Mouse (Mus musculus): Measurements from ENCODE around the gene Prcc.
"Not testable (repeated sequence)": the region's sequence is repeated elsewhere in the genome, so short reads cannot be mapped to it uniquely, and the experiment has no call there.

Prcc gene

GRCm38 (mm10) chr3:87905880-87906485 is 20.6 kb upstream of the Prcc start, which contains the start of gene Hdgf:
Gene Hdgf (plus strand): TSS chr3:87906321.
- in situ Hi-C loops (cut with MboI), result no loop called here

- in situ Hi-C loops (cut with MboI), result no loop called here
Observed at GRCm38 (mm10) chr3:87903821-87904220, 18.4 kb upstream of the Prcc start.

GRCm38 (mm10) chr3:87901959-87902358 is 16.6 kb upstream of the Prcc start:
- in situ Hi-C loops (cut with MboI), result not testable (repeated sequence)

GRCm38 (mm10) chr3:87901036-87901624 is 15.7 kb upstream of the Prcc start:
- in situ Hi-C loops (cut with MboI), result no loop called here

GRCm38 (mm10) chr3:87899776-87900175 is 14.4 kb upstream of the Prcc start:
- in situ Hi-C loops (cut with MboI), result no loop called here

DNA sequence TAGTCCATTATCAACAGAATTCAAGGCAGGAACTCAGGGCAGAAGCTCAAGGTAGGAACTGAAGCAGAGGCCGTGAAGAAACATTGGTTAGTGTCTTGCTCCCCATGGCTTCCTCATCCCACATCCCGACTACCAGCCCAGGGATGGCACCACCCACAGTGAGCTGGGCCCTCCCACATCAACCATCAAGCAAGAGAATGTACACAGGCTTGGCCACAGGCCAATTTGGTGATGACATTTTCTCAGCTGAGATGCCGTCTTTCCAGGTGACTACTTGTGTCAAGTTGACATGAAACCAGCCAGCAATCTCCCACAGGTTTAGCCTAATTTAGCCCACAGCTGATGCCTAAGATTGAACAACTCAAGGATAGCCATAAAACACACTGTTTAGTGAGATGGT is 13.9 kb upstream of the Prcc start:
- in situ Hi-C loops (cut with MboI), result no loop called here

DNA sequence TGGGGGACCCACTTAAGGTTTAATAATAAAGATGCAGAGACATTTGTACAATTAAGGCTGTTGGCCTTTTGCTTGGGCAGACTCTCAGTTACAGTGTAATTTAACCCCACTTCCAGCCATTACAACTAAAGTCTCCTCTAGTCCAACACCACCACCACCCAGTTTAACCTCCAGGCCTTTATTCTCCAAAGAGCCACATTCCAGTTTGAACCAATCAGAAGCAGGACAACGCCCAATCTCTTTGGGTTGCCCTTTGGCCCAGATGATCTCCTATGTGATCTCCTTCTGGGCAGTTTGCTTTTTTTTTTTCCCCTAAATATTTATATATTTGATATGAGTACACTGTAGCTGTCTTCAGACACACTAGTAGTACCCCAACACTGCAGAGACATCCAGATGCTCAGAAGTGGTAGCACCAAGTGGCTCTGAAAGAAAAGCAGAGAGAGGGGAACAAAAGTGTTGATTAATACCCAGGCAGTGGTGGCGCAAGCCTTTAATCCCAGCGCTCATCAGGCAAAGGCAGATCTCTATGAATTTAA is 8.0 kb upstream of the Prcc start:
- in situ Hi-C loops (cut with MboI), result no loop called here

DNA sequence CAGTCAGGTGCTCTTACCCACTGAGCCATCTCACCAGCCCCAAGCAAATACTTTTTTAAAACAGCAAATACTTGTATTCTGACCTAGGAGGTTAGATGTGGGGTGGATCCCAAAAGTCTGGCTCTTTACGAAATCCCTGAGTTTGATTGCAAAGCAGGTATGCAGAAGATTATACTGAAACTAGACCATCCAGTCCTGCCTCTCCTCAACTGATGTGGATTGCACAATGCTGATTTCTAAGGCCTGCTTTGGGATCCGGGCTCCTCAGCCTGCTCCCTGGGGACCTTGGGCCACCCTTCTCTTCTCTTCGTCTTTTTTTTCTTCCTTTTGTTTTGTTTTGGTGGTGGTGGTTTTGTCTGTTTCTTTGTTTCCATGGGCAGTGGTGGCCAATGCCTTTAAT is 6.1 kb upstream of the Prcc start:
- in situ Hi-C loops (cut with MboI), result no loop called here

GRCm38 (mm10) chr3:87887400-87887799 is 2.0 kb upstream of the Prcc start:
- in situ Hi-C loops (cut with MboI), result not testable (repeated sequence)

- in situ Hi-C loops (cut with MboI), result no loop called here
Observed at GRCm38 (mm10) chr3:87886416-87886815, 1.0 kb upstream of the Prcc start.

- in situ Hi-C loops (cut with MboI), result no loop called here
Observed at GRCm38 (mm10) chr3:87886004-87886365, 577 bp upstream of the Prcc start.

DNA sequence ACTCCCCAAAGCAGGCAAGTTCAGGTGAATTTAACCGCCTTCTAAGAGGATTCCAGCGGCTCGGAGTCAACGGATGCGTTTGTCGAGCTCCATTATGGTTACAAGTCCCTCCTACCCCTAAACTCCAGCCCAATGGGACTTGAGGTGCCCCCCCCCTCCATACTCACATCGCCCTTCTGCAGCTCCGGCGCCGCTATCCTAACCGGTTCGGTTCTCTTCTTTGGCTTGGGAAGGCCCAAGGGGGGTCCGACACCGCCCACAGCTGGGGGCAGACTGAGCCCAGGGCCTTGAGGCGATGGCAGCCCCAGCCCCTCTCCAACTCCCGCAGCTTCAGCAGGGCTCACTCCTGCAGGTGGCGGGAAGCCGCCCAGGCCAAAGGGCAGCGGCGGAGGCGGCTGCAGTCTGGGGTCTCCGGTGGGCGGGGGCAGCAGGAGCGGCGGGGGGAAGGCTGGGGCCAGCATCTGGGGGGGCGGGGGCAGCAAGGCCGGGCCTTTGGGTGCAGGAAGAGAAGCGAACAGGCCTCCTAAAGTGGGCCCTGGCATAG is 628 bp downstream of the Prcc start:
- in situ Hi-C loops (cut with MboI), result no loop called here

DNA sequence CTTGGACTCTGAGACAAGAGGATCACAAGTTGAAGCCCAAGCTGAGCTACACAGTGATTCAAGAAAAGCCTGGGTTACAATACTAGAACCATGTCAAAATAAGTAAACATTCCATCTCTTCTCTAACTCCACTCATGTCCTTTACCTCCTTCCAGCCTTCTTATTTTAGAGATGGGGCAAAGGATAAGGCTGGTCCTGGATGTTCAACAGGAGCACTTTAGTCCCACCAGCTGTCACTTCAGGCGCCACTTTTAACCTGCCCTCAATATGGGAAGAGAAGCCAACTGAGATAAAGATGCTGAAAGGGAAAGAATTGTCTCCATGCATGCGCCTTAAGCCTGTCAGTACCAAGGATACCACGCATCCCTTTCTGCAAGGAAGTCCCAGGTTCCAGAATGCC is 1.1 kb downstream of the Prcc start:
- in situ Hi-C loops (cut with MboI), result no loop called here

GRCm38 (mm10) chr3:87877730-87878129 is 7.7 kb downstream of the Prcc start:
- in situ Hi-C loops (cut with MboI), result no loop called here

DNA sequence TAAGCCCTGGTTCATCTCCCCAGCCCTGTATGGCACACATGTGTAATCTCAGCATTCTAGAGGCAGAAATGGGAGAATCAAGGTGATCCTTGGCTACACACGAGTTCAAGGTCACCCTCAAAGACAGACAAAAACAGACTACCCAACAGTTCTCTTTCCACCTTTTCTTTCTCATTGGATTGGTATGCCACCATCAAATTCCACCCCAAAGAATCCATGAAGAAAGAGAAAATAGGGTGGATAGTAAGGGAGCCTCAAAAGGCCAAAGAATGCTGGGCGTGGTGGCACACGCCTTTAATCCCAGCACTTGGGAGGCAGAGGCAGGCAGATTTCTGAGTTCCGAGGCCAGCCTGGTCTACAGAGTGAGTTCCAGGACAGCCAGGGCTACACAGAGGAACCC is 21.3 kb downstream of the Prcc start:
- in situ Hi-C loops (cut with MboI), result not testable (repeated sequence)

DNA sequence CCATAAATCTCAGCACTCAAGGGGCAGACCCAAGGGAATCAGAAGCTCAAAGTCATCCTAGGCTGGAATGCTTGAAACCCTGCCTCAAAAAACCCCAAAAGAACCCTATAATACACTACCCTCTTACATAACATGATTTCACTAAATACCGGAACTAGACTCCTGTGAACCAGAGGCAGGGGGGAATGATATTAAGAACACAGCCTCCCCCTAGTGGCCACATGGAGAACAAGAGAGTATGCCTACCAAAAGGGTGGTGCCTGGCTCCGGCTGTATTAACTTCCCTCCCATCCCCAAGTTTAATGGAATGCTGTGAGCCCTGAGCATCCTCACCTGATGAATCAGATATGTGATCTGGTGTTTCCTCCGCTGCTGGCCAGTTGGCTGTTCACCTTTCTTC is 25.6 kb downstream of the Prcc start:
- in situ Hi-C loops (cut with MboI), result no loop called here

GRCm38 (mm10) chr3:87857666-87858065 is 27.7 kb downstream of the Prcc start:
- in situ Hi-C loops (cut with MboI), result no loop called here

- in situ Hi-C loops (cut with MboI), result no loop called here
Observed at GRCm38 (mm10) chr3:87855936-87856335, 29.5 kb downstream of the Prcc start.

- in situ Hi-C loops (cut with MboI), result no loop called here
Observed at GRCm38 (mm10) chr3:87854795-87855568, 30.4 kb downstream of the Prcc start.

- in situ Hi-C loops (cut with MboI), result no loop called here
Observed at GRCm38 (mm10) chr3:87849117-87849516, 36.3 kb downstream of the Prcc start.

DNA sequence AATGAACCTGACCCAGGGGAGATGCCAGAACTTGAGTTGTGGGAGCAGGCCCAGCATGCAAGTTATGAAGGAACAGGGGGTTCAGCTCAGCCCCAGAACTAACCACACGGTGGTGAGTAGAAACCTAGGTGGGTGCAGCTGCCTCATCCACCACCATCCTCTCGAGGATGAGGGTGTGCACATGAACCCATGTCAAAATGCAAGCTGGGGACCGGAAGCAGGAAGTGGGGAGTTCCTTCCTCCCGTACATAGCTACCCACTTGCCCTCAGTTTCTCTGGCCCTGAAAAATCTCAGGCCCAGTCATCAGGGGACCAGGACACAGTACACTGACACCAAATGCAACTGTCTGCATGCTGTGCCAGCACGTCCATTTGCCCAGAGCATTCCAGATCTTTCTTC is 37.7 kb downstream of the Prcc start:
- in situ Hi-C loops (cut with MboI), result no loop called here

- in situ Hi-C loops (cut with MboI), result no loop called here
Observed at GRCm38 (mm10) chr3:87846650-87847110, 38.7 kb downstream of the Prcc start, which contains the start of gene Sh2d2a. Gene Sh2d2a (plus strand): TSS chr3:87846755.

- in situ Hi-C loops (cut with MboI), result no loop called here
Observed at GRCm38 (mm10) chr3:87846186-87846585, 39.2 kb downstream of the Prcc start.
